Mouse (Mus musculus) kidney, adult 2 months (tissue): ENCODE measurements at regions not wholly inside any gene's neighbourhood (a gene's known extent, or its start where the extent isn't known, plus 50 kb on each side); places are given as distances from the start of the nearest gene placed in this dataset.
A peak's percentile ranks its signal among the peaks of the same experiment; 100 is the strongest.

Experiments
- DNase-seq: peaks from one replicate; pipeline ENCODE4 v3.0.0; 2021
- H3K27ac ChIP-seq: fragments of 200-500 bp; 2 replicates; pipeline ENCODE4 v1.5.1; 2012; ENCODE audit warnings: low read depth, low read length, control low read depth, inconsistent platforms; ENCODE audit not compliant: insufficient read depth
- H3K27me3 ChIP-seq: fragments of 200-500 bp; replicated peaks from 2 replicates; pipeline ENCODE4 v1.6.1; 2012; ENCODE audit warnings: mild to moderate bottlenecking, moderate library complexity, low read length, inconsistent platforms; ENCODE audit not compliant: control insufficient read depth, insufficient read depth
- H3K36me3 ChIP-seq: fragments of 200-500 bp; 2 replicates; pipeline ENCODE4 v1.6.1; 2012; ENCODE audit warnings: mild to moderate bottlenecking, moderate library complexity, low read length, inconsistent platforms; ENCODE audit not compliant: control insufficient read depth, insufficient read depth
- H3K4me1 ChIP-seq: fragments of 200-500 bp; 2 replicates; pipeline ENCODE4 v1.6.1; 2011; ENCODE audit warnings: low read length; ENCODE audit not compliant: control insufficient read depth, insufficient read depth
- H3K4me3 ChIP-seq: fragments of 200-500 bp; 2 replicates; pipeline ENCODE4 v1.5.1; 2011; ENCODE audit warnings: mild to moderate bottlenecking, low read depth, low read length, control low read depth; ENCODE audit not compliant: insufficient read depth
- CTCF ChIP-seq: fragments of 200-500 bp; conservative IDR thresholded peaks from 2 replicates; pipeline ENCODE4 v1.5.1; 2011; ENCODE audit warnings: low read depth, mild to moderate bottlenecking, control low read depth, low read length, moderate library complexity, mixed read lengths; ENCODE audit not compliant: insufficient read depth, insufficient read length
- POLR2A ChIP-seq: fragments of 200-500 bp; IDR thresholded peaks from one replicate; pipeline ENCODE4 v1.6.1; 2011; ENCODE audit warnings: low read depth, low read length, control low read depth
- WGBS: fragments of 180-500 bp; shearing (Covaris S2); methylation state at CpG from one replicate; pipeline ENCODE4 v1.1.7; 2018; 5-methylcytosine and 5-hydroxymethylcytosine counted together

DNA sequence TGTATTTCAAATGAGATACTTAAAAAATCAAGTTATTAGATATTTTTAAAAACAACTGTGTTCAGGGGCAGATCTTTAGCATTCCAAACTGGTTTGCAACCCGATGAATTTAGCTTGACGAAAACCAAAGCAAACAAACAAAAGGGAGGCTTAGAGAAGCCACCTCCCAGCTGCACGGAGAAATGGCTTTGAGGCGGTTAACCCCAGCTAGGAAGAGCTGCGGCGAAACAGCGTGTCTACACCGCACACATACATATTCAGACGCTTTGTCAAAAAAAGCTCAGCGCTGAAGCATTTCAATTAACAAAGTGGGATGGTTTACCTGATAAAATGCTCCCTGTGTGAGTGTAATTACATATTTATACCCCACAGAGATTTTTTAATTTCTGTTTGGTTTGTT lies 123.0 kb upstream of the Ap5m1 start:
- TF ChIP-seq CTCF = no peak
- TF ChIP-seq POLR2A = no peak
- Histone ChIP-seq H3K4me3 (no peak overlapping the region), H3K27ac (no peak overlapping the region), H3K4me1 (no peaks in the 10 kb centered on the region), H3K36me3 (no peaks in the 10 kb centered on the region), H3K27me3 (no peaks in the 10 kb centered on the region)
- no peak for DNase-seq
- 74% methylated on average over 10 of the region's 10 CpGs for WGBS

GRCm38 (mm10) chr14:48930886-48931285 lies 135.0 kb upstream of the Ap5m1 start:
- TF ChIP-seq POLR2A (no peak), CTCF (no peak)
- no peaks in the 10 kb centered on the region for H3K36me3 ChIP-seq
- DNase-seq = peak; percentile 5
- no peaks in the 10 kb centered on the region for H3K27me3 ChIP-seq
- 76% methylated on average over 9 of the region's 9 CpGs for WGBS
- H3K4me3 ChIP-seq = no peak overlapping the region
- H3K27ac ChIP-seq = no peak overlapping the region
- no peaks in the 10 kb centered on the region for H3K4me1 ChIP-seq

DNA sequence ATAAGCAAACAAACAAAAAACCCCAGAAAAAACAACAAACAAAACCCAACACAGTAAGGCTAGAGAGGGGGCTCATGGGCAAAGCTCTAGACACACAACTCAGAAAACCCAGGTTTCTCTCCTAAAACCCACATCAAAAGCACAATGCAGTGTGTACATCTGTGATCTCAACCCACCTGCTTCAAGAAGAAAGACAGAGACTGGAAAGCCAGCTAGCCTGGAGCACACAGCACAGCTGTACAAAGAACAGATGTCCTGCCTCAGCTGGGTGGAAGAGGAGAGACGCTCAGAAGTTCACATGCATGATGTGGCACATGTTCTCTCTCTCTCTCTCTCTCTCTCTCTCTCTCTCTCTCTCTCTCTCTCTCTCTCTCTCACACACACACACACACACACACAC lies 140.0 kb upstream of the Ap5m1 start:
- DNase-seq = no peak
- Histone ChIP-seq H3K27ac (no peak overlapping the region), H3K4me3 (no peak overlapping the region), H3K36me3 (no peaks in the 10 kb centered on the region), H3K4me1 (no peaks in the 10 kb centered on the region), H3K27me3 (no peaks in the 10 kb centered on the region)
- TF ChIP-seq CTCF = no peak
- TF ChIP-seq POLR2A = no peak
- 84% methylated on average over 1 of the region's 1 CpGs for WGBS

DNA sequence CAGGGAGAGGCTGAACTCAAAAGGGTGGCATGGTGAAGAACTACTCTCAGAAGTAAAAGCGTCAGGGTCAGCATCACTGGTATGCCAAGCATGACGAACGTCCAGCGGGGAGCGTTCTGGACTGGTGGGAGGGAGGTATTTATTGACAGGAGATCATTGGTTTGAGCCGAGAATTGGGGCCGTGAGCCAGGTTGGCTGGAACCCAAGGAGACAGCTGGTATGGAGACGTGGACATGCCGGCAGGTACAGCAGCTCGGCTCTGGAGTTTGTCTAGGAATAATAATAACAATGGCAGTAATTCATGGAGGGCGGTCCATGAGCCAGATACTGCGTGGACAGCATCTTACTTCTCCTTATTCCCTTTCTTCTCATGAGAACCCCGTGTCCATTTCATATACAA lies 156.5 kb upstream of the Ap5m1 start:
- DNase-seq = peak; percentile 70
- no peaks in the 10 kb centered on the region; the same call in 1 of the 2 replicates for H3K4me1 ChIP-seq
- no peak overlapping the region for H3K4me3 ChIP-seq
- no peaks in the 10 kb centered on the region; the same call in 1 of the 2 replicates for H3K27me3 ChIP-seq
- no peak overlapping the region for H3K27ac ChIP-seq
- WGBS = 36% methylated on average over 13 of the region's 13 CpGs
- no peaks in the 10 kb centered on the region for H3K36me3 ChIP-seq
- TF ChIP-seq CTCF (no peak), POLR2A (no peak)

GRCm38 (mm10) chr14:48907991-48908698 lies 157.8 kb upstream of the Ap5m1 start:
- H3K4me3 ChIP-seq = no peak overlapping the region
- H3K27me3 ChIP-seq = no peaks in the 10 kb centered on the region
- no peak for DNase-seq
- H3K4me1 ChIP-seq = no peaks in the 10 kb centered on the region; the same call in 1 of the 2 replicates
- no peak overlapping the region for H3K27ac ChIP-seq
- no peaks in the 10 kb centered on the region for H3K36me3 ChIP-seq
- WGBS = 68% methylated on average over 14 of the region's 14 CpGs
- TF ChIP-seq CTCF = no peak

- no peak overlapping the region for H3K4me3 ChIP-seq
- no peaks in the 10 kb centered on the region; the same call in 1 of the 2 replicates for H3K4me1 ChIP-seq
- WGBS = 50% methylated on average over 6 of the region's 6 CpGs
- no peak overlapping the region for H3K27ac ChIP-seq
- no peaks in the 10 kb centered on the region for H3K36me3 ChIP-seq
- TF ChIP-seq CTCF = no peak
- no peak for TF ChIP-seq POLR2A
- H3K27me3 ChIP-seq = no peaks in the 10 kb centered on the region
- DNase-seq = peak; percentile 20
Observed at GRCm38 (mm10) chr14:48907403-48907973, 158.4 kb upstream of the Ap5m1 start.

GRCm38 (mm10) chr14:48906956-48907355 lies 158.9 kb upstream of the Ap5m1 start:
- Histone ChIP-seq H3K4me1 (no peaks in the 10 kb centered on the region; the same call in 1 of the 2 replicates), H3K27ac (no peak overlapping the region), H3K27me3 (no peaks in the 10 kb centered on the region), H3K4me3 (no peak overlapping the region), H3K36me3 (no peaks in the 10 kb centered on the region)
- TF ChIP-seq POLR2A (no peak), CTCF (no peak)
- no peak for DNase-seq
- WGBS = 98% methylated on average over 1 of the region's 1 CpGs
